Mouse (Mus musculus) lung, postnatal 0 days (tissue): ENCODE data around the gene Rap1gap2.

ENCODE experiments used
- CTCF ChIP-seq: IDR thresholded peaks from 2 replicates; pipeline ENCODE4 v1.5.1; 2016; ENCODE audit warnings: antibody characterized with exemption, mild to moderate bottlenecking
- EP300 ChIP-seq: IDR thresholded peaks from 2 replicates; pipeline ENCODE4 v1.6.1; 2016; ENCODE audit warnings: antibody characterized with exemption, mild to moderate bottlenecking, control low read depth

- TF ChIP-seq CTCF = no peak
- TF ChIP-seq EP300 = no peak; the same call in 1 of the 2 replicates
These were observed 28.2 kb upstream of the Rap1gap2 start for GRCm38 (mm10) chr11:74638791-74639411.
